Mouse (Mus musculus) forebrain, embryonic 15.5 days (tissue): ENCODE results near the gene S1pr1. TPM values are rescaled to one million over a fixed set of nuclear protein-coding genes. Genes with fewer than 3 reads are reported as not detected.

ENCODE experiments used
- ATAC-seq: fragments of 200-750 bp; cut with Nextera tagmentation; replicated peaks from 2 replicates; pipeline ENCODE4 v1.8.0; 2017; ENCODE audit warnings: mild to moderate bottlenecking, moderate TSS enrichment, moderate library complexity
- H3K27ac ChIP-seq: fragments of 300-500 bp; sonication (generic); replicated peaks from 2 replicates; pipeline ENCODE4 v1.5.1; 2015; ENCODE audit warnings: mild to moderate bottlenecking, inconsistent platforms
- H3K27me3 ChIP-seq: fragments of 300-500 bp; sonication (generic); 2 replicates; pipeline ENCODE4 v1.6.1; 2015; ENCODE audit warnings: inconsistent platforms
- H3K36me3 ChIP-seq: fragments of 300-500 bp; sonication (generic); 2 replicates; pipeline ENCODE4 v1.6.1; 2015; ENCODE audit warnings: mild to moderate bottlenecking, inconsistent platforms
- H3K4me1 ChIP-seq: fragments of 300-500 bp; sonication (generic); 2 replicates; pipeline ENCODE4 v1.6.1; 2015; ENCODE audit warnings: inconsistent platforms
- H3K4me2 ChIP-seq: fragments of 300-500 bp; sonication (generic); replicated peaks from 2 replicates; pipeline ENCODE4 v1.6.1; 2015; ENCODE audit warnings: mild to moderate bottlenecking, inconsistent platforms
- H3K4me3 ChIP-seq: fragments of 300-500 bp; sonication (generic); 2 replicates; pipeline ENCODE4 v1.5.1; 2015; ENCODE audit warnings: mild to moderate bottlenecking, inconsistent platforms
- H3K9ac ChIP-seq: fragments of 300-500 bp; sonication (generic); replicated peaks from 2 replicates; pipeline ENCODE4 v1.6.1; 2015; ENCODE audit warnings: mild to moderate bottlenecking, inconsistent platforms
- H3K9me3 ChIP-seq: fragments of 300-500 bp; sonication (generic); 2 replicates; pipeline ENCODE4 v1.6.1; 2016; ENCODE audit warnings: inconsistent platforms
- WGBS: fragments of 180-500 bp; shearing (Covaris S2); methylation state at CpG from one replicate; pipeline ENCODE4 v1.1.7; 2015; ENCODE audit warnings: mixed read lengths; 5-methylcytosine and 5-hydroxymethylcytosine counted together
- polyA plus RNA-seq: library from polyadenylated mRNA; unstranded; fragments of >200 nt; fragmentation: Nextera tagmentation; extraction: Ambion mirVana; gene quantifications from 2 replicates; pipeline ENCODE4 v1.2.1, GENCODE M21; 2015

S1pr1 gene
- polyA plus RNA-seq, 1 experiment from 2014 or later: 29.3 TPM

GRCm38 (mm10) chr3:115687821-115688220 lies 27.1 kb downstream of the S1pr1 start:
- H3K36me3 ChIP-seq: no peaks in the 10 kb centered on the region
- H3K4me2 ChIP-seq: no peak overlapping the region
- H3K9ac ChIP-seq: no peak overlapping the region
- H3K4me3 ChIP-seq: no peak overlapping the region
- H3K4me1 ChIP-seq: no peaks in the 10 kb centered on the region
- WGBS: 85% methylated on average over 2 of the region's 2 CpGs
- no peak for ATAC-seq
- H3K9me3 ChIP-seq: no peaks in the 10 kb centered on the region
- H3K27ac ChIP-seq: no peak overlapping the region
- no peaks in the 10 kb centered on the region for H3K27me3 ChIP-seq

DNA sequence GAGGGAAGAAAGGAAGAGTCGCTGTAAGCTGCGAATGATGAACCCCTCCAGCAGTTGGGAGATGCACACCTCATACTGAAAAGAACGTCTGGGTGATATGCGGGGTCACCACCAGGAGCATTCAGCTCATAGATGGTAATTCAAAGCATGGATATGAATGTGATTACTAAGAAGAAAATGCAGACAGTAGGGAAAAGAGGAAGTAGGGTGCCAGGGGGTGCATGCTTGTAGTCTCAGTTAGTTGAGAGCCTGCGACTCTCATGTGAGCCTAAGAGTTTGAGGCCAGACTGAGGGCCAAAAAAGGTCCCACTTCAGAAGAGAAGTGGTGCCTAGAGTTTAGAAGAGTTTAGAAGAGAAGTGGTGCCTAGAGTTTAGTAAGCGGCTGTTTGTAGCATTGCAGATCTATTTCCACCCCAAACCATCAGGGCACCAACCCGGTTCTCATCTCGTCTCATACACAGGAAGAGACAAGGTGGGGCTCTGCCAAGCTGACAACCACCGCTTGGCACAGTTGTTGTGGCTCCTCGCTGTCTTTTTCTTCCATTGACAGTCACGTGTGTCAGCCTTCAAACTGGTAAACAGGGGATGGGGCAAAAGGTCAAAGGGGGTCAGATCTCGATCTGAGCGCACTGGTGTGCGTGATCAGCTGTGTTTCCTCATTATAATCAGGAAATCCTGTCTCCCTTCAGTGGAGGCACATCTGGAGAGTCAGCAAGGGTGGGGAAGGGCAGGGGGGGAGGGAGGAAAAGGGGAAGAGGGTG lies 32.4 kb downstream of the S1pr1 start:
- Histone ChIP-seq H3K36me3 (no peaks in the 10 kb centered on the region), H3K27me3 (no peaks in the 10 kb centered on the region), H3K4me2 (no peak overlapping the region), H3K4me1 (no peaks in the 10 kb centered on the region), H3K9me3 (no peaks in the 10 kb centered on the region), H3K9ac (no peak overlapping the region), H3K27ac (no peak overlapping the region), H3K4me3 (no peak overlapping the region)
- no peak for ATAC-seq
- WGBS: 81% methylated on average over 14 of the region's 14 CpGs

GRCm38 (mm10) chr3:115681184-115681583 lies 33.7 kb downstream of the S1pr1 start:
- ATAC-seq: no peak
- H3K9me3 ChIP-seq: no peaks in the 10 kb centered on the region
- no peaks in the 10 kb centered on the region for H3K4me1 ChIP-seq
- H3K27ac ChIP-seq: no peak overlapping the region
- no peak overlapping the region for H3K9ac ChIP-seq
- no peaks in the 10 kb centered on the region for H3K36me3 ChIP-seq
- no peaks in the 10 kb centered on the region for H3K27me3 ChIP-seq
- H3K4me2 ChIP-seq: no peak overlapping the region
- H3K4me3 ChIP-seq: no peak overlapping the region
- 94% methylated on average over 1 of the region's 1 CpGs for WGBS

GRCm38 (mm10) chr3:115679022-115679421 lies 35.9 kb downstream of the S1pr1 start:
- H3K9ac ChIP-seq: no peak overlapping the region
- no peak for ATAC-seq
- 84% methylated on average over 7 of the region's 7 CpGs for WGBS
- H3K36me3 ChIP-seq: no peaks in the 10 kb centered on the region
- no peaks in the 10 kb centered on the region for H3K4me1 ChIP-seq
- no peaks in the 10 kb centered on the region for H3K27me3 ChIP-seq
- H3K4me2 ChIP-seq: no peak overlapping the region
- no peaks in the 10 kb centered on the region for H3K9me3 ChIP-seq
- no peak overlapping the region for H3K27ac ChIP-seq
- no peak overlapping the region for H3K4me3 ChIP-seq

DNA sequence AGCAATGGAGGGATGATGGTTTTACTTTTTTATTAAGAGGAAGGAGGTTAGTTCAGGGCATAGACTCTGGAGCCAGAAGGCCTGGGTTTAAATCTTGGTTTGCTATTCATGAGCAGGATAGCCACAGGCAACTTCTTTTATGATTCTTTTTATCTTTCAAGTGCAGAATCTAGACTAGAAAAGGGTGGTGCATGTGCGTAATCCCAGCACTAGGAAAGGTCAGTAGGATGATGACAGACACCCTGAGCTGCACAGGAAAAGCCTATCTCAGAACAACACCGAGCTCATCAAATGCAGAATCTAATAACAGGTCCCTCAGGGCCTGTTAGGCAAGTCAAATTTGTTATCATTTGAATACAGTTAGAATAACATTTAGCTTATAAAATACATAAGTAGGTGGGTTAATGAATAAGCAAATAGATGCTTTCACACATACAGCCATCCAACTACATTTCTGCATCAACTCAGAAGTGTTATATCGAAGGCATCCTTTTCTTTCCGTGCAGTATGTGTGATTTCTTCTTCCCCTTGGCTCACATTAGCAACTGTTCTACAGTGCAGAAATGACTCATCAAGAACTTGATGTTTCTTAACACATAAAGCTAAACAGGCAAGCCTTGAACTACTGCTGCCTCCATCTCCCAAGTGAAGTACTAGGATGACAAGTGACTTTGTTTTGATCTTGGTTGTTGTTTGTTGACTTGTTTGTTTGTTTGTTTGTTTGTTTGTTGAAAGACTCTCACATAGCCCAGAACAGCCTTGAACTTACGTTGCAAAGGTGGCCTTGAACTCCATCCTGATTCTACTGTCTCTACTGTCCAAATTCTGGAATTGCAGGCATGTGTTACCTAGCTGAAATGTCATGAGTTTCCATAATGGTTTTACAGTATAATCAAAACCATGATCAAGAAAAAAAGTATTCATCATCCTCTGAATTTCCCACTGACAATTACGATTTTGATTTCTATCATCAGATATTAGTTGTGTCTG lies 39.0 kb downstream of the S1pr1 start:
- H3K4me2 ChIP-seq: no peak overlapping the region
- H3K9me3 ChIP-seq: no peaks in the 10 kb centered on the region
- no peaks in the 10 kb centered on the region for H3K36me3 ChIP-seq
- H3K9ac ChIP-seq: no peak overlapping the region
- WGBS: 85% methylated on average over 6 of the region's 6 CpGs
- H3K27me3 ChIP-seq: no peaks in the 10 kb centered on the region
- no peaks in the 10 kb centered on the region for H3K4me1 ChIP-seq
- ATAC-seq: no peak
- H3K27ac ChIP-seq: no peak overlapping the region
- H3K4me3 ChIP-seq: no peak overlapping the region

DNA sequence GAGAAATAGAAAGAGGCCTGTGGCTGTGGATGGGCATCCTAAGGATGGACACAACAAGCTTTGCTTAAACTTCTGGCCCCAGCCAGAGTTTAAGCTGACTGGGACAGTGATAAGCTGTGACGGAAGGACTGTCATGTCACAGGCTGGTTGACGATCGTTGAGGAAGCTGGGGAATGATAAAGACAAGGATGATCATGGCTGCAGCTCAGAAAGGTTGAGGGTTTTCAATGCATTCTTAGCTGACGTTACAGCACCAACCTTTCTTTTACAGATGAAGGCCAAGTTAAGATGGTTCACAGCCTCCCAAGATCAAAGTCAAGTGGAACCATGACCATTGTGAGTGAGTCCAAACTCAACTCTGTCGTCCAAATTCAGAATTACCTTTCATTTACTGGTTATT lies 40.2 kb downstream of the S1pr1 start:
- no peaks in the 10 kb centered on the region for H3K27me3 ChIP-seq
- H3K36me3 ChIP-seq: no peaks in the 10 kb centered on the region
- 88% methylated on average over 5 of the region's 5 CpGs for WGBS
- no peaks in the 10 kb centered on the region for H3K4me1 ChIP-seq
- no peaks in the 10 kb centered on the region for H3K9me3 ChIP-seq
- ATAC-seq: no peak
- H3K9ac ChIP-seq: no peak overlapping the region
- H3K27ac ChIP-seq: no peak overlapping the region
- no peak overlapping the region for H3K4me3 ChIP-seq
- H3K4me2 ChIP-seq: no peak overlapping the region

DNA sequence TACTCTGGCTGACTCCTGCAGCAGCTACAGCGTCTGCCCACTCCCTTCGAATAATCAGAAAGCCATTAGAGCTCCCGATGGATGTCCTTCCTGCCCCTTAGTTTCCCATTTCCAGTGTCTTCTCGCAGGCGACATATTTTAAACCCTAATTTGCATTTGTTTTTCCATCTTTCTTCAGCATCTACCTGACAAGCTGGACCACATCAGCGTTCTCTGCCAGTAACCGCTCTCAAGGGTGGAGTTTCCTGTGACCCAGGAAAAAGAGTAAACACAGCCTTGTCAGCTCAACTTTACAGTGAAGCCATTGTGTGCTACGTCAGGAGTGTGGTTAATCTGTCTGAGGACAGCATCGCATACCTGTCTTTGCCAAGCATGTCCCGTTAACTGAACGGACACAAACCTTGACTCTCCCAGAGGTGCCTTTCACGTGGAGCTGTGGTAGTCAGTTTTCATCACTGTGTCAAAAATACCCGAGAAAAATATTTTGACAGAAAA lies 41.2 kb downstream of the S1pr1 start:
- H3K9ac ChIP-seq: no peak overlapping the region
- no peaks in the 10 kb centered on the region for H3K4me1 ChIP-seq
- H3K4me2 ChIP-seq: no peak overlapping the region
- H3K9me3 ChIP-seq: no peaks in the 10 kb centered on the region
- no peak for ATAC-seq
- H3K36me3 ChIP-seq: no peaks in the 10 kb centered on the region
- WGBS: 74% methylated on average over 13 of the region's 13 CpGs
- no peak overlapping the region for H3K27ac ChIP-seq
- H3K27me3 ChIP-seq: no peaks in the 10 kb centered on the region
- no peak overlapping the region for H3K4me3 ChIP-seq

GRCm38 (mm10) chr3:115672965-115673662 lies 41.8 kb downstream of the S1pr1 start:
- H3K36me3 ChIP-seq: no peaks in the 10 kb centered on the region
- 52% methylated on average over 9 of the region's 9 CpGs for WGBS

GRCm38 (mm10) chr3:115669230-115669629 lies 45.6 kb downstream of the S1pr1 start:
- ATAC-seq: no peak
- 88% methylated on average over 1 of the region's 1 CpGs for WGBS

More at GRCm38 (mm10) chr3:115672965-115673662, 41.8 kb downstream of the S1pr1 start:
- Histone ChIP-seq H3K4me2 (no peak overlapping the region), H3K4me1 (no peaks in the 10 kb centered on the region), H3K27ac (no peak overlapping the region), H3K9me3 (no peaks in the 10 kb centered on the region), H3K4me3 (no peak overlapping the region), H3K9ac (no peak overlapping the region), H3K27me3 (no peaks in the 10 kb centered on the region)
- ATAC-seq: no peak

GRCm38 (mm10) chr3:115667182-115667581 lies 47.7 kb downstream of the S1pr1 start:
- 68% methylated on average over 2 of the region's 2 CpGs for WGBS
- no peak overlapping the region for H3K4me2 ChIP-seq

More at GRCm38 (mm10) chr3:115669230-115669629, 45.6 kb downstream of the S1pr1 start:
- Histone ChIP-seq H3K9ac (no peak overlapping the region), H3K4me3 (no peak overlapping the region), H3K9me3 (no peaks in the 10 kb centered on the region), H3K4me2 (no peak overlapping the region), H3K4me1 (no peaks in the 10 kb centered on the region), H3K27me3 (no peaks in the 10 kb centered on the region), H3K27ac (no peak overlapping the region), H3K36me3 (no peaks in the 10 kb centered on the region)

GRCm38 (mm10) chr3:115666547-115666946 lies 48.3 kb downstream of the S1pr1 start:
- Histone ChIP-seq H3K4me3 (no peak overlapping the region), H3K27me3 (no peaks in the 10 kb centered on the region), H3K36me3 (no peaks in the 10 kb centered on the region), H3K4me2 (no peak overlapping the region), H3K4me1 (peaks cover 5% of the 10 kb centered on the region), H3K9me3 (no peaks in the 10 kb centered on the region), H3K27ac (no peak overlapping the region), H3K9ac (no peak overlapping the region)
- 53% methylated on average over 8 of the region's 8 CpGs for WGBS
- no peak for ATAC-seq

More at GRCm38 (mm10) chr3:115667182-115667581, 47.7 kb downstream of the S1pr1 start:
- Histone ChIP-seq H3K27me3 (no peaks in the 10 kb centered on the region), H3K4me3 (no peak overlapping the region), H3K9ac (no peak overlapping the region), H3K27ac (no peak overlapping the region), H3K36me3 (no peaks in the 10 kb centered on the region), H3K9me3 (no peaks in the 10 kb centered on the region), H3K4me1 (peaks cover 2% of the 10 kb centered on the region)
- ATAC-seq: no peak
